Mouse (Mus musculus) intestine, embryonic 14.5 days (tissue): ENCODE results near the gene Acap2. TPM values are rescaled to one million over a fixed set of nuclear protein-coding genes. Genes with fewer than 3 reads are reported as not detected.

Experiments
- ATAC-seq: fragments of 200-750 bp; cut with Nextera tagmentation; replicated peaks from 2 replicates; pipeline ENCODE4 v1.8.0; 2017; ENCODE audit warnings: low read depth, moderate number of reproducible peaks, moderate TSS enrichment, moderate library complexity; ENCODE audit not compliant: low FRiP score, low TSS enrichment
- DNase-seq: peaks from one replicate; pipeline ENCODE4 v3.0.0-alpha.2; 2018; ENCODE audit warnings: low spot score
- H3K27ac ChIP-seq: fragments of 300-500 bp; sonication (generic); 2 replicates; pipeline ENCODE4 v1.5.1; 2014; ENCODE audit warnings: low read depth, mild to moderate bottlenecking, control low read depth
- H3K27me3 ChIP-seq: fragments of 300-500 bp; sonication (generic); replicated peaks from 2 replicates; pipeline ENCODE4 v1.6.1; 2014; ENCODE audit warnings: low read length, control low read depth; ENCODE audit not compliant: control insufficient read depth, insufficient read depth
- H3K36me3 ChIP-seq: fragments of 300-500 bp; sonication (generic); 2 replicates; pipeline ENCODE4 v1.6.1; 2014; ENCODE audit warnings: low read length, control low read depth; ENCODE audit not compliant: control insufficient read depth, insufficient read depth
- H3K4me1 ChIP-seq: fragments of 300-500 bp; sonication (generic); replicated peaks from 2 replicates; pipeline ENCODE4 v1.6.1; 2014; ENCODE audit warnings: low read length, control low read depth, mixed read lengths; ENCODE audit not compliant: control insufficient read depth, insufficient read depth
- H3K4me2 ChIP-seq: fragments of 300-500 bp; sonication (generic); 2 replicates; pipeline ENCODE4 v1.6.1; 2014; ENCODE audit warnings: low read length
- H3K4me3 ChIP-seq: fragments of 300-500 bp; sonication (generic); 2 replicates; pipeline ENCODE4 v1.5.1; 2014; ENCODE audit warnings: low read depth, low read length, control low read depth, mixed read lengths
- H3K9ac ChIP-seq: fragments of 300-500 bp; sonication (generic); 2 replicates; pipeline ENCODE4 v1.6.1; 2014; ENCODE audit warnings: mild to moderate bottlenecking, low read length
- H3K9me3 ChIP-seq: fragments of 300-500 bp; sonication (generic); 2 replicates; pipeline ENCODE4 v1.6.1; 2016; ENCODE audit warnings: low read length, control low read depth; ENCODE audit not compliant: control insufficient read depth
- WGBS: fragments of 180-500 bp; shearing (Covaris S2); extraction: QIAGEN DNeasy Blood & Tissue Kit; methylation state at CpG from one replicate; pipeline ENCODE4 v1.1.7; 2014; 5-methylcytosine and 5-hydroxymethylcytosine counted together
- polyA plus RNA-seq: library from polyadenylated mRNA; unstranded; fragments of >200 nt; fragmentation: Nextera tagmentation; extraction: Ambion mirVana; gene quantifications from 2 replicates; pipeline ENCODE4 v1.2.1, GENCODE M21; 2014

The Acap2 gene
- polyA plus RNA-seq, 1 experiment from 2014 or later: 24.6 TPM

DNA sequence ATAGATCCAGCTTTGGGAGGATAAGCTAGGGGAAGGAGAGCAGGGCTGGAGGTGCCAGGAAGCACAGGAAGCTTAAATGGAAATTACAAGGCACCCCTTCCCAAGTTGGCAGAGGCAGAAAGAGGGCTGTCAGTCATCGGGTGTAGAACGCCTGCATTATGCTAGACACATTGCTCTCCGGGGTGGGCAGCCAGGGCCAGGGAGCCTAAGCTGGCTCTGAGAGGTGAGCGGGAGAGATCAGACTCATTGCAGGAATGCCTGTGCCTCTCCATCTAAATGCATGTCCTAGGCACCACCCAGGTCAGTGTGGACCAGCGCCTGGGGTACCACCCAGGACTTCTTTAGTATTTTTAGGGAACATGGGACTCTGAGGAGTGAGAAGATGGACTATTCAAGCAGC is 123.6 kb downstream of the Acap2 start:
- H3K4me1 ChIP-seq: peaks cover 7% of the 10 kb centered on the region; the same call in 1 of the 2 replicates
- H3K4me3 ChIP-seq: no peak overlapping the region
- no peak overlapping the region for H3K9ac ChIP-seq
- no peaks in the 10 kb centered on the region for H3K27me3 ChIP-seq
- H3K9me3 ChIP-seq: no peaks in the 10 kb centered on the region
- ATAC-seq (no peak), DNase-seq (no peak)
- 91% methylated on average over 5 of the region's 5 CpGs for WGBS
- peaks cover 5% of the 10 kb centered on the region; the same call in 1 of the 2 replicates for H3K36me3 ChIP-seq
- no peak overlapping the region for H3K4me2 ChIP-seq
- no peak overlapping the region for H3K27ac ChIP-seq

DNA sequence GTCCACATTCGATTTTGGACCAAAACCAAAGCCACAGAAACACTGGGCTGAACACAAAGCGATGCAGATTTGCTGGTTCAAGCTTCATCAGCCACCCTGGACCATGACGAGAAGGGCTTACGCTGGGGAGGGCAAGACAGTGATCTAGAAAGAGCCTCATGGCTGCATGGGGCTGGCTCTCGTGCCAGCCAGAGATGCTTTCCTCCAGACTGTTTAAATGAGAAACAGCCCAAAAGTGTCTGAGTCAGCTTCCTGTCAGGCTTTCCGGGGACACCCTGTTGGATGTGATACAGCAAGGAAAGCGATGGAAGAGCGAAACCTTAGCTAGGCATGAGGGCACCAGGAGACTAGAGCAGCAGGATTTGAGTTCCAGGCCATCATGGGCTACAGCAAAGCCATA is 124.6 kb downstream of the Acap2 start:
- no peak overlapping the region for H3K4me3 ChIP-seq
- no peak for DNase-seq
- no peak overlapping the region for H3K9ac ChIP-seq
- peaks cover 5% of the 10 kb centered on the region; the same call in 1 of the 2 replicates for H3K36me3 ChIP-seq
- no peaks in the 10 kb centered on the region for H3K27me3 ChIP-seq
- no peak overlapping the region for H3K4me2 ChIP-seq
- H3K4me1 ChIP-seq: peaks cover 7% of the 10 kb centered on the region; the same call in 1 of the 2 replicates
- 87% methylated on average over 8 of the region's 8 CpGs for WGBS
- ATAC-seq: no peak
- H3K9me3 ChIP-seq: no peaks in the 10 kb centered on the region
- H3K27ac ChIP-seq: no peak overlapping the region

- H3K9me3 ChIP-seq: no peaks in the 10 kb centered on the region
- H3K27me3 ChIP-seq: no peaks in the 10 kb centered on the region
- peaks cover 4% of the 10 kb centered on the region; the same call in 1 of the 2 replicates for H3K4me1 ChIP-seq
- ATAC-seq: no peak
- DNase-seq: no peak
- H3K4me3 ChIP-seq: no peak overlapping the region
- H3K4me2 ChIP-seq: no peak overlapping the region
- H3K36me3 ChIP-seq: peaks cover 5% of the 10 kb centered on the region; the same call in 1 of the 2 replicates
- 87% methylated on average over 3 of the region's 3 CpGs for WGBS
- H3K27ac ChIP-seq: no peak overlapping the region
- no peak overlapping the region for H3K9ac ChIP-seq
These were observed 126.6 kb downstream of the Acap2 start for GRCm38 (mm10) chr16:31074324-31074908.

DNA sequence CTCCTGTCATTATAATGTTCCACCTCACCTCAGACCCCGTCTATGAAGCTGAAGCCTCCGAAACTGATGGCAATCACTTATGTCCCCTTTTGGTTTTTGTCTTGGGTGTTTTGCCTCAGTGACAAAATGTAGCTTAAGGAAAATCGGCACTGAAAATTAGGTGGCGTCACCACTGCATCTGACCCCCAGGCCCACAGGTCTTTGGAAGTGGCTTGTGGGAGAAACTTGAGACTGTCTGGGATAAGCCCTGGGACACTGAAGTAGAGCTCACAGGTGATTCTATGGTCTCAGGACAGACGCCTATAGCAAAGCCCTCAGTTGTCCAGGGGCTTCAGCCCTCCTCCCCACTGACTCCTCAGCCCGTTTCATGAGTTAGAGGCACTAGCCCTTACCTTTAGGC is 129.3 kb downstream of the Acap2 start:
- WGBS: 89% methylated on average over 6 of the region's 6 CpGs
- H3K4me1 ChIP-seq: peaks cover 4% of the 10 kb centered on the region; the same call in 1 of the 2 replicates

DNA sequence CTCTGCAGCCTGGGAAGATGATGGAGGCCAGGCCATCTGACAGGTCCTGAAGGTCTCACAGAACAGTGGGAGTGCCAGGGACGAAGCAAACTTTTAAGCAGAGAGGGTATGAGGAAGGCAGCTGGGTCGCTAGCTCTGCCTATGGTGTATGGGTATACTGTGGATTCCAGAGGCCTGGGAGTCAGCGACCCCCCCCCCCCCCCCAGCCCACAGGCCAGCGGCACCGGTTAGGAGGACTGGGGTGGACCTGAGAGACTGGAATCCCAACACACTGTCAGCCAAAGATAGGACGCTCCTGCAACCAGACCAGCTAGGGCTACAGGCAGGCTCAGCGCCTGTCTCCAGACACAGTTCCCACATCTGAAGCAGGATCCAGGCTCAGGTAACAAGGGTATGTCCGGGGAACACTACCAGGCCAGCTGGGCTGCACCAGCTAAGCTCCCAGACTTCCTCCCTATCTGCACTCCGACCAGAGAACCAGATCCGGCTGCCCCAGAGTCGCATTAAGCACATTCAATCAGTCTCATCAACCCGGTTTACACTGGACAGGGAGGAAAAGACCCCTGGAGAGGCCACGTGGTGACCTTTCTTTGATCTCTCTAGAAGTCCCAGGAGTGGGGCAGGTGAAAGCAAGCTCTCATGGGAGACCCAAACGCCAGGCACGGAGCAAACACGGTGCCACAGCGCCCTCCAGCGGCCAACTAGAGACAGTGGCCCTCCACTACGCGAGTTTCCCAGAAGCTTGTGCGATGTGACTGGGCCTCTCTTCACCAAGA is 130.5 kb downstream of the Acap2 start:
- peak overlapping the region; percentile 41 for H3K4me2 ChIP-seq
- WGBS: 10% methylated on average over 21 of the region's 21 CpGs
- no peaks in the 10 kb centered on the region for H3K9me3 ChIP-seq
- H3K27ac ChIP-seq: no peak overlapping the region
- ATAC-seq (peak; percentile 70), DNase-seq (peak; percentile 94)
- H3K27me3 ChIP-seq: no peaks in the 10 kb centered on the region
- no peak overlapping the region for H3K9ac ChIP-seq
- H3K4me3 ChIP-seq: no peak overlapping the region
- no peaks in the 10 kb centered on the region for H3K36me3 ChIP-seq
- peaks cover 4% of the 10 kb centered on the region; the same call in 1 of the 2 replicates for H3K4me1 ChIP-seq

More for the DNA sequence above, 129.3 kb downstream of the Acap2 start:
- ATAC-seq: no peak
- Histone ChIP-seq H3K9me3 (no peaks in the 10 kb centered on the region), H3K27me3 (no peaks in the 10 kb centered on the region), H3K4me3 (no peak overlapping the region), H3K4me2 (no peak overlapping the region), H3K9ac (no peak overlapping the region), H3K36me3 (no peaks in the 10 kb centered on the region), H3K27ac (no peak overlapping the region)
- DNase-seq: no peak

- Histone ChIP-seq H3K4me1 (peaks cover 4% of the 10 kb centered on the region; the same call in 1 of the 2 replicates), H3K4me2 (no peak overlapping the region), H3K27me3 (no peaks in the 10 kb centered on the region), H3K9me3 (no peaks in the 10 kb centered on the region), H3K27ac (no peak overlapping the region), H3K4me3 (no peak overlapping the region), H3K36me3 (no peaks in the 10 kb centered on the region), H3K9ac (no peak overlapping the region)
- no peak for DNase-seq
- WGBS: 79% methylated on average over 14 of the region's 14 CpGs
- no peak for ATAC-seq
These were observed 131.6 kb downstream of the Acap2 start for GRCm38 (mm10) chr16:31069211-31070166.

GRCm38 (mm10) chr16:31068280-31068679 is 132.8 kb downstream of the Acap2 start:
- Histone ChIP-seq H3K36me3 (no peaks in the 10 kb centered on the region), H3K4me1 (peaks cover 4% of the 10 kb centered on the region; the same call in 1 of the 2 replicates), H3K9ac (no peak overlapping the region), H3K4me3 (no peak overlapping the region), H3K9me3 (no peaks in the 10 kb centered on the region), H3K27ac (no peak overlapping the region), H3K27me3 (no peaks in the 10 kb centered on the region), H3K4me2 (no peak overlapping the region)
- no peak for ATAC-seq
- 84% methylated on average over 7 of the region's 7 CpGs for WGBS
- no peak for DNase-seq

DNA sequence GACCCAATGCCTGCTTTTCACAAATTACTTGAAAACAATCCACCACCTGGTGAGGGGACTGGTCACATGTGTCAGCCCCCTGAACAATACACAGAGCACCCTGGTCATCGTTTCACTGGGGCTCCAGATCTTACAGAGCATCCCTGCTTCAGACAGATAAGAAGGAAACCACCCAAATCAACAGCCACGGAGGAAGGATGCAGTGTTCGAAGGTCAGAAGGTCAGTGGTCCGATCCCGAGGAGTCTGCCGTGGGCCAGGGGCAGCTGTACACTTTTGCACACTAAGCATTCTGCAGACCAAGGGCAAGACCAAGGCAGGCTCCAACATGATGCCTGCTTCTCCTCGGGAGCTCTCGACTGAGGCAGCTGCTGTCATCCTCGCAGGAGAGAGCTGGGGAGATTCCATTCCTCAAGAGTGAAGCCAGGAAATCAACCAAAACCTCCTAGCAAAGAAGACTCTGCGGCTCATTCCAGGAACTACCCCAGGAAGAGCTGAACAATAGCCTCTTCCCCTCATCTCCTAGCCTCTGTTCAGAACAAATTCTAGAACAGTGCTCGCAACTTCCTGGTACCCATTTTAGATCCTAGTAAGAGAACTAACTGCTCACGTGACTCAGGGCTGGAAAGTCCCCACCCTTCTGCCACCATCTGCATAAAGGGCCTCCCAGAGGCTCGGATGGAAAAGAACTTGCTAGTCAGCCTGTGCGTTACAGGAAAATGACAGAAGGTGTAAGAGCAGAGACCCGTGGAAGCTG is 134.5 kb downstream of the Acap2 start:
- no peak for ATAC-seq
- H3K4me1 ChIP-seq: peaks cover 4% of the 10 kb centered on the region; the same call in 1 of the 2 replicates
- H3K27ac ChIP-seq: peak overlapping the region; percentile 51
- DNase-seq: no peak
- no peak overlapping the region for H3K4me2 ChIP-seq
- no peak overlapping the region for H3K9ac ChIP-seq
- no peaks in the 10 kb centered on the region for H3K36me3 ChIP-seq
- no peaks in the 10 kb centered on the region for H3K27me3 ChIP-seq
- 48% methylated on average over 15 of the region's 15 CpGs for WGBS
- no peaks in the 10 kb centered on the region for H3K9me3 ChIP-seq
- H3K4me3 ChIP-seq: no peak overlapping the region
